Mouse (Mus musculus) lung, postnatal 0 days (tissue): Measurements from ENCODE around the gene Sorl1.

Source experiments
- CTCF ChIP-seq: IDR thresholded peaks from 2 replicates; pipeline ENCODE4 v1.5.1; 2016; ENCODE audit warnings: antibody characterized with exemption, mild to moderate bottlenecking
- EP300 ChIP-seq: IDR thresholded peaks from 2 replicates; pipeline ENCODE4 v1.6.1; 2016; ENCODE audit warnings: antibody characterized with exemption, mild to moderate bottlenecking, control low read depth

DNA sequence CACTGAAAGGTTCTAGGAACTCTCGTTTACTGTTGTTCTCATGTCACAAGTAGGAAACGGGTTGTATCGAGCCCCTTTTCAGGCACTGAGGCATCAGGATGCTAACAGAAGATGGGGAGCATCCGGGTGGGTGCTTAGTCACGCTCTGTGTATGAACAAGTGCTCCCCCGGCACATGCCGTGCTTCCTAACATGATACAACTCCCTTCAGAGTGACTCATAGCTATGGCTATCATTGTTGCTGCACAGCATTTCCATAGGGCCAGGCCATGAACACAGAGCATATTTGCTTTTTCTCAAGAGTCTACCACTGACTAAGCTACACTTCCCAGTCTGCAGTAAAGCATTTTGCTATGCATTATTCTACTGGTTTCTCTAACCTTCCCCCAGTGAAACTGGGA is 179.1 kb downstream of the Sorl1 start:
- TF ChIP-seq CTCF (no peak), EP300 (no peak)
